Mouse (Mus musculus) layer of hippocampus, adult 9-11 months (tissue): ENCODE measurements around the gene Fas.

Source experiments
- DNase-seq: peaks from one replicate; pipeline ENCODE4 v3.0.0; 2022

Gene Fas

DNA sequence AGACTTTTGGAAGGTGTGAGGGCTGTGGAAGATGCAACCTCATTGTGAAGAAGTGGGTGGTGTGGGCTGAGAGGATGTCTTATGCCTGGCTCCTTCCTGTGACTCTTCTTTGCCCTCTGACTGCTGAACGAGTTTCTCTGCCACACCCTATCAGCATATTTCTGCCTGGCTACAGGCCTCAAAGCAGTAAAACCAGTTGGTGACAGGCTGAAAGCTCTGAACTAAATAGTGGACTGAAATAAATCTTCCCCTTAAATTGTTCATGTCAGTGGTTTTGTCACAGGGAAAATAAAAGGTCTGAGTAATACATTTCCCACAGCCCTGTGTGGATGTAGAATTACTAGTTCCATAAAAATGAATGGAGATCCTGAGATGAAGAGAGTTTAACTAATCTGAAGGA, 79.1 kb downstream of the Fas start:
- DNase-seq, result no peak

GRCm38 (mm10) chr19:34370397-34370796, 79.9 kb downstream of the Fas start:
- DNase-seq, result no peak
